14 mouse cellular contexts compared by ENCODE assay signal in the genomic region with DNA sequence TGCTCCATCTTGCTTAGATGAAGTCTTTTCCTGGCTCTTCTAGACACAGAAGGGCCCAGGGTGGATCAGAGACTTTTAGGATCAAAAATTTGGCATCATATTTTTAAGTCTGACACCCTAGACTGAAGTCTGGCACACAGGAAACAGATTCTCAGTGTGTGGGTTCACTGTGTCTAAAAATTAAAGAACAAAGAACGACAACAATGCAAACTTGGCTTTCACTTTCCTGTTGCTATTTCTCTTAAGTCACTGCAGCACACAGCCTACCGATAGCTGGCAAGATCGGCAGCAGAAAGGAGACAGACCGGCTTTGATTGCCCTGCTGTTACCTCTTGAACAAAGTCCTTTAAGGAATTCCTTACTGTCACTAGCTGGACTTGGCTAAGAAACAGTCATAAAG.
"Had no signal": no experiment of that assay in that cellular context is flagged by ENCODE, and none has a peak within 500 bp of the region (broad histone marks: within the 10 kb centered on the region; RNA-seq: fewer than 3 reads in every experiment).

No protein-coding gene starts in this region.

- DNase-seq: kidney, adult 2 months; kidney, postnatal 14 days; layer of hippocampus, adult 9-11 months; layer of hippocampus, postnatal 36 days; liver; lung, adult 2 months; midbrain, embryonic 14.5 days; retina, postnatal 1 day; right cerebral cortex, postnatal 4 days; spleen, adult 18-20 months; thymus, adult 2 months; thymus, postnatal 25 days had no signal

- ATAC-seq: intestine, embryonic 16.5 days; lung, postnatal 0 days had no signal
